Comparison of ENCODE assay signal across 10 mouse cellular contexts in the genomic region with DNA sequence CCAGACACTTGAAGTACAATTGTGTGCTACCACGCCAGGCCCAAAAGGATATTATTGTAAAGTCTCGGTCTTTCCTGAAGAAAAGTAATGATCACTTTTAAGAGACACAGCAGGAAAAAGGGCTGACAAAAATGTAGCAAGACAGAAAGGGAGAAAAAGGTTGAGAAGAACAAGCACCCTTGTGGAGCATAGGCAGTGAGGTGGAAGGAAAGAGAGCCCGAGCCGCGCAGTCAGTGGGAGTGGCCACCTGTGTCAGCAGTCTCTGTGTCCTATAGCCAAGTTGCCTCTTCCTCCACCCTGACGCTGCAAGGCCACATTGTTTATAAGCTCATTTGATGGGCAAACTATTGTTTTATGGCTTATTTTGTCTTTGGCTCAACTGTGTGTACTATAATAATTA. TPM values are rescaled to one million over a fixed set of nuclear protein-coding genes. Genes with fewer than 3 reads are reported as not detected.
A peak's percentile ranks its signal among the peaks of the same experiment; 100 is the strongest.
DNase-seq lines count a peak whose midpoint lies in the region; ATAC-seq lines count a peak whose summit lies in the region.
"Had no signal": no experiment of that assay in that cellular context is flagged by ENCODE, and none has a peak within 500 bp of the region (broad histone marks: within the 10 kb centered on the region; RNA-seq: fewer than 3 reads in every experiment).

No protein-coding gene starts in this region.

- 35% methylated on average over 6 of the region's 6 CpGs for WGBS in hindbrain, embryonic 16.5 days
- WGBS in midbrain, embryonic 16.5 days: 41% methylated on average over 6 of the region's 6 CpGs

- peak; percentile 8 for DNase-seq in adrenal gland, postnatal 25 days
- no peak for DNase-seq in adrenal gland, adult 2 months
- peak; percentile 16 to 39 for DNase-seq in kidney, postnatal 4 days
- DNase-seq in kidney, adult 11 months: no peak
- DNase-seq in spleen, adult 18-20 months: peak; percentile 16 to 44
- DNase-seq in testis, postnatal 10 days (ENCODE audit: low spot score): no peak

- no peak overlapping the region for H3K4me3 ChIP-seq in hindbrain, embryonic 16.5 days (ENCODE audit: low read length)
- no peak overlapping the region for H3K4me3 ChIP-seq in midbrain, embryonic 16.5 days (ENCODE audit: low read depth, low read length)
- H3K4me3 ChIP-seq: limb, embryonic 15.5 days; stomach, embryonic 15.5 days had no signal

- H3K4me1 ChIP-seq in hindbrain, embryonic 16.5 days (ENCODE audit: control insufficient read depth, insufficient read depth, low read depth, low read length): peaks cover 6% of the 10 kb centered on the region
- peaks cover 12% of the 10 kb centered on the region for H3K4me1 ChIP-seq in midbrain, embryonic 16.5 days (ENCODE audit: control insufficient read depth, insufficient read depth, low read length)
- H3K4me1 ChIP-seq: limb, embryonic 15.5 days; stomach, embryonic 15.5 days had no signal

- 0 out of 2 replicates have a peak, but pooled peaks have one; percentile 58 for ATAC-seq in hindbrain, embryonic 16.5 days
- no peak for ATAC-seq in midbrain, embryonic 16.5 days

- no peaks in the 10 kb centered on the region for H3K36me3 ChIP-seq in hindbrain, embryonic 16.5 days (ENCODE audit: control insufficient read depth, insufficient read depth, low read length)
- H3K36me3 ChIP-seq in midbrain, embryonic 16.5 days (ENCODE audit: control insufficient read depth, insufficient read depth, low read length): peaks cover 2% of the 10 kb centered on the region; the same call in 1 of the 2 replicates
- H3K36me3 ChIP-seq: stomach, embryonic 15.5 days had no signal

- H3K4me2 ChIP-seq in hindbrain, embryonic 16.5 days (ENCODE audit: low read length): 0 out of 2 replicates have a peak overlapping the region, but pooled peaks have one; percentile 1
- no peak overlapping the region for H3K4me2 ChIP-seq in midbrain, embryonic 16.5 days (ENCODE audit: low read length)
- H3K4me2 ChIP-seq: limb, embryonic 15.5 days; stomach, embryonic 15.5 days had no signal

- H3K9me3 ChIP-seq in hindbrain, embryonic 16.5 days (ENCODE audit: control insufficient read depth, low read length): no peaks in the 10 kb centered on the region
- no peaks in the 10 kb centered on the region for H3K9me3 ChIP-seq in midbrain, embryonic 16.5 days (replicated peaks; ENCODE audit: control insufficient read depth, low read length, poor library complexity, severe bottlenecking)
- H3K9me3 ChIP-seq: limb, embryonic 15.5 days; stomach, embryonic 15.5 days had no signal

- no peak overlapping the region for H3K27ac ChIP-seq in hindbrain, embryonic 16.5 days (ENCODE audit: low read depth, low read length)
- no peak overlapping the region for H3K27ac ChIP-seq in midbrain, embryonic 16.5 days (ENCODE audit: low read length)
- H3K27ac ChIP-seq: limb, embryonic 15.5 days; stomach, embryonic 15.5 days had no signal

- no peak overlapping the region for H3K9ac ChIP-seq in hindbrain, embryonic 16.5 days (ENCODE audit: low read depth, low read length)
- no peak overlapping the region for H3K9ac ChIP-seq in midbrain, embryonic 16.5 days (ENCODE audit: low read depth, low read length)
- H3K9ac ChIP-seq: limb, embryonic 15.5 days; stomach, embryonic 15.5 days had no signal

- no peaks in the 10 kb centered on the region for H3K27me3 ChIP-seq in hindbrain, embryonic 16.5 days (replicated peaks; ENCODE audit: control insufficient read depth, insufficient read depth, low read length)
- H3K27me3 ChIP-seq in midbrain, embryonic 16.5 days (ENCODE audit: control insufficient read depth, insufficient read depth, low read depth, low read length): no peaks in the 10 kb centered on the region
- H3K27me3 ChIP-seq: limb, embryonic 15.5 days; stomach, embryonic 15.5 days had no signal

RNA-seq across cellular contexts. Expression of gene Rsbn1, which starts 13.6 kb away (rescaled TPM):
- 17.7 and 20.2 TPM in 2 replicates for total RNA-seq in adrenal gland, postnatal 25 days (2021)
- total RNA-seq in adrenal gland, adult 2 months (2021): 10 to 100 TPM; 14.6 to 18.3 TPM
- polyA plus RNA-seq in adrenal gland, adult 2 months (2012; rRNA removed): 5.1 and 6.3 TPM in 2 replicates
- polyA plus RNA-seq in hindbrain, embryonic 16.5 days (2015; fragmentation: Nextera tagmentation; extraction: Ambion mirVana): 15.4 and 17.4 TPM in 2 replicates
- 22.3 and 22.8 TPM in 2 replicates for polyA plus RNA-seq in midbrain, embryonic 16.5 days (2015; fragmentation: Nextera tagmentation; extraction: Ambion mirVana)

RNA-seq across cellular contexts. Expression of gene Phtf1, which starts 40.4 kb away (rescaled TPM):
- 19.6 and 21.9 TPM in 2 replicates for total RNA-seq in adrenal gland, postnatal 25 days (2021)
- 10 to 100 TPM; 14.4 to 21.2 TPM for total RNA-seq in adrenal gland, adult 2 months (2021)
- 12.4 and 13.9 TPM in 2 replicates for polyA plus RNA-seq in adrenal gland, adult 2 months (2012; rRNA removed)
- polyA plus RNA-seq in hindbrain, embryonic 16.5 days (2015; fragmentation: Nextera tagmentation; extraction: Ambion mirVana): 19.4 and 22.3 TPM in 2 replicates
- 21.2 and 21.9 TPM in 2 replicates for polyA plus RNA-seq in midbrain, embryonic 16.5 days (2015; fragmentation: Nextera tagmentation; extraction: Ambion mirVana)

Comparison
In these comparisons a context has a peak if more than half of its experiments do, and no peak if none do; other contexts are left out.
1. DNase-seq: peak in adrenal gland, postnatal 25 days (single experiment), kidney, postnatal 4 days (2 of 2) and spleen, adult 18-20 months (2 of 2); none in adrenal gland, adult 2 months (single experiment), kidney, adult 11 months (single experiment) and testis, postnatal 10 days (single experiment).